Mouse (Mus musculus) adrenal gland, postnatal 4 days (tissue): ENCODE measurements at regions not wholly inside any gene's neighbourhood (a gene's known extent, or its start where the extent isn't known, plus 50 kb on each side); places are given as distances from the start of the nearest gene placed in this dataset.

Experiments
- DNase-seq, 2 experiments: peaks; one replicate each; pipeline ENCODE4 v3.0.0; 2021 to 2022; ENCODE audit warnings: low spot score in 2 of 2, mixed read lengths in 2 of 2

DNA sequence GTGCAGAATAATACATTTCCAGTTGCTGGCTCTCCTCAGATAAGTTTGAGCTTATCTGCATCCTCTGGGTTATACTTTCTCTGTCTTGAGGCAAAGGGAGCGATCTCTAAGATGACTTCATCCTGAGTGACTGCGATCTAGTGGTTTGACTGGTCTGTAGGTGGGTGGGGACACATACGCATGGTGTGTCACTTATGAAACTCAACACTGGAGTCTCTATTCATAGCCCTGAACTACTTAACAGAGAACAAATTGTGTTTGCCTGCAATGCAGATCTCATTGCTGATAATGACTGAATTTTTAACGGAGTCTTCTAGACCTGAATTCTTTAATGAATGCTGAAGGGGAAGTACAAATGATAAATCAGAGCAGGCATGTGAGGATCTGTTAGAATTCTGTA is 244.7 kb upstream of the Msx2 start:
- no peak for DNase-seq

DNA sequence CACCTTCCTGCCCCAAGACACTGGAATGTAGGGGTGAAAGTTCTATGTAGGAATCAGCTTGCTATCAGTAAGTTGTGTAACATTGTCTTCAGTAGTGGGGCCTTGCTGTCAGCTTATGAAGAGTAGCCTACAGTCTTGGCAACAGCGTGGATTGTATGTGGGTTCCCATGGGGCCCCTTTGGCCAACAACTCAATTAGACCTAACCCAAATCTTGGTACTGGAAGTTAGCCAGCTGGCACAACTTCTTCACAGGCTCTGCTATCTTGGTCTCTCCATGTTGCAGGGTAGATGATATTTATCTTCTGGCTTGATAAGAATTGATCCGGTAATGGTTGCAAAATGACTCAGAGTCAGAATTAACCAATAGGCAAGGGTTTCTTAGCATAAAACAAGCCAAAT is 244.2 kb upstream of the Msx2 start:
- no peak for DNase-seq

DNA sequence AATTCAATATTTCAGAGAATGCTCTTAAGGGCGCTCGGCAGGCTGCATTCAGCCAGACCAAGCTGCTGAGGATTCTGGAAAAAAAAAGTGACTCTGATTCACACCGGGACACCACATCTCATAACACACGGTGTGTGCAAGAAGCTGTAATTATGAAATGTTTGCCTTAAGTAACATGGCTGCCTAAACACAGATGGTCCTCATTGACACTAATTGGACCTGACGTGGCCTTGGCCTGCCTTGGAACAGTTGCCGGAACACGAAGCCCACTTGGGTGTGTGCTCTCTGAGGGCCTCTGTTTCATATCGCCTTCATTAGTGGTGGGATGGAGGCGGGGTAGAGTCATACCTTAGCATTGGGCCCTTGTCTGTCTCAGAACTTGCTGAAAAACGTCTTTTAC is 236.2 kb upstream of the Msx2 start:
- no peak for DNase-seq

DNA sequence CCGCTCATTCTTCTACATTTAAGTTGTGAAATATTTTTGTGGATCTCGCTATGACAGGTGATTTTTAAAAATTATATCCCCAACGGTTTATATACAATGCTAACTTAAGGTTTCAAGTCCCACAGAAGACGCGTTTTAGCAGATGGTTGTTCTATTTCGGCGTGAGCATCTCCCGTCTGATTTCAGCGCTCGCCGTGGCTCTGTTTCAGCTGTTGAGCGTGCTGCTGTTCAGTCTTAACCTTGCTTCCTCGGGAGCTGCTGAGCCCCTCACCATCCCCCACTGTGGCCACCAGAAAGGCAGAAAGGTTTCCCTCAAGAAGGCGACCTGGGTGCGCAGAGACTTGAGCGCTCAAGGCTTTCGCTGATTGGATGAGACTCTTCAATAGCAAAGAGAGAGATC is 234.7 kb upstream of the Msx2 start:
- DNase-seq, result no peak

DNA sequence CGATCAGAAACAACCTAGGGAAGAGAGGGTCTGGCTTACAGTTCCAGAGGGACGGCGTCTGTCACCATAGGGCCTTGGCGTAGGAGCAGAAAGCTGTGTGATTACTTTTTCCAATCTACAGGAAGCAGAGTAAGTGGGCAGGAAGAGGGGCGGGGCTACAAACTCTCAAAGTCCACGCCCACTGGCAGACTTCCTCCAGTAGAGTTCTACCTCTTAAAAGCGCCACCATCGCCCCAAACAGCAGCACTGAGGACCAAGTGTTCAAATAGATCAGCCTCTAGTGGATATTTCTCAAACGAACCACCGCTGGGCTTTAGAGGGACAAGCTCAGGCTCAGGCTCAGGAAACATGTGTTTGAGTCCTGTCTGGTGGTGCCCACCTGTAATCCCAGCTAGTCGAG is 231.2 kb upstream of the Msx2 start:
- DNase-seq, result no peak

DNA sequence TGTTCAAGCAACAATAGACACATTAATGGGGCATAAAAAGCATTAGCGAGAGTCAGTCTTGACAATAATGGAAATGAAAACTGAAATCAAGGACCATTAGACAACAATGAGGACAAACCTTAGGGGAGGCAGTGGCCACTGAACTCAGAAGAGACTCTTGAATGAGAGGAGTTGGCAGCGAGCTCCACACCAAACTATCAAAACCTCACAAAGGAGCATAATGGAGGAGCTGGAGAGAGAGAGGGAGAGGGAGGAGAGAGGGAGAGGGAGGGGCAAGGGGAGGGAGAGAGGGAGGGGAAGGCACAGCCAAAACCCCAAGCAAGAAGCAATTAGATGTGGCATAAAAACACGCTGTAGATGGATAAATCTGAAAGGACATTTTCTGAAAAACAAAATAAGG is 227.4 kb upstream of the Msx2 start:
- DNase-seq, result no peak

DNA sequence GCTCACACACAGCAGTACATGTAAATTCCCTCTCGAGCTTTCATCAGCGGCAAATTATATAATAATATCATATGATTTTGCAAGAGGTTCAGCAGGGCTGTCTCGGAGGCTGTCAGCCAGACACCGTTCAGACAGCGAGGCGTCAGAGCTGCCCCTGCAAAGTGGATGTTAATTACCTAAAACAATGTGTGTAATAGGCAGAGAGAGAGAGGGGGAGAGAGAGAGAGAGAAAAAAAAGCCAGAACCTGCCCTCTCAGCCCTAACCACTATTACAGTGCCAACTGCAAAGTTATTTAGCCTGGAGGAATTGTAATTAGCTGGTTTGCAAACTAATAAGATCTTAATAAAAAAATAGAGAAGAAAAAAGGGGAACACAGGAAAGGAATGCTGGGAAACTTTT is 225.1 kb upstream of the Msx2 start:
- no peak for DNase-seq

DNA sequence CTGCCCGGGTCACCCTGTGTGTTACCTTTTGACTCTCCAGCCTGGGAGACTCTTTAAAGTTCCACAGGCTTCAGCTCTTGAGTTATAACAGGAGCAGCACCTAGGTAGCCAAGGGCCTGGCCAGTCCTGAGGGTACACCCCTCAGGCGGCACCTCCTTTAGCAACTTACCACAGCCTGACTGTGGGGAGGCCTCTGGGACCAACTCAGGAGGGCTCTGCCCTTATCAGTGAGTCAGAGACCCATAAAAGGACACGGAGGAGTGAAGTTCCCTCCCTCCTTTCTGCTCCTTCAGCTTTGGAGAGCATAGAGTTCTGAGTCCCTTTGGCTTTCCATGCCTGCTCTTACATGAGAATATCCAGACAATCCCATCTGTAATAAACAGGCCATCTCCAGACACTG is 222.5 kb upstream of the Msx2 start:
- no peak for DNase-seq

DNA sequence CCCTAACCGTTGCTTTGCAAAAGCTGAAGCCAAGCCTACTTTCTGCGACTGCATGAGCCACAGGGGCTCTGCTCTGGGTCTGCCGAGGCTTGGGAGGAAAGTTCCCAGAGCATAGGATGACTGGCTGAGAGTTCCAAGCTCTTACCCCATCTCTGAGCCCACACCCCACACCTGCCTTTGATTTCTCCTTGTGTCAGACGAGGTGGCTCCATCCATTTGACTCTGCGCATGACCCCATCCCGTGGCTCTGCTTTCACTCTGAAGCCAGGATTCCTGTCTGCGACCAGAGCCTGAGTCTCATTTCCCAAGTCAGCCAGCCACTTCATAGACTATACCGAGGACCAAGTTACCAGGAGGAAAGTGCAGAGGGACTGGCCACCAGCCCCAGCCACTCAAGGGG is 216.1 kb upstream of the Msx2 start:
- DNase-seq, result no peak

DNA sequence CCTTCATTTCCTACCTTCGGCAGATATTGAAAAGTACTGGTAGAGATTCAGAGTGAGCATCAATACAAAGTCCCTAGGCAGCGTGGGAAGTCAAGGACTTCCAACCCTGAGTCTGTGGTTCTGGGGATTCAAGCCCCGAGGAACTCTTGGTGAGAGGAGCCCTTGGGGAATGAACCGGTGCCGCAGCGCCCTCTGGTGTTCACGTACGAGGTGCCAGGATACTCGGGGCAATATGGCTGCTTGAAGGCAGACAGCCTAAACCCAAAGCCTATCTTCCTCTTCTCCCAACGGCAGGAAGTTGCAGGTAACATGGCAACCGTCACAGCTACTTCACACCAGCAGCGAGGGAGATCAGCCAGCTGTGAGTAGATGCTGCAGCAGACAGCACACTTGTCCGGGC is 215.6 kb upstream of the Msx2 start:
- peak; percentile 48 to 53 for DNase-seq

DNA sequence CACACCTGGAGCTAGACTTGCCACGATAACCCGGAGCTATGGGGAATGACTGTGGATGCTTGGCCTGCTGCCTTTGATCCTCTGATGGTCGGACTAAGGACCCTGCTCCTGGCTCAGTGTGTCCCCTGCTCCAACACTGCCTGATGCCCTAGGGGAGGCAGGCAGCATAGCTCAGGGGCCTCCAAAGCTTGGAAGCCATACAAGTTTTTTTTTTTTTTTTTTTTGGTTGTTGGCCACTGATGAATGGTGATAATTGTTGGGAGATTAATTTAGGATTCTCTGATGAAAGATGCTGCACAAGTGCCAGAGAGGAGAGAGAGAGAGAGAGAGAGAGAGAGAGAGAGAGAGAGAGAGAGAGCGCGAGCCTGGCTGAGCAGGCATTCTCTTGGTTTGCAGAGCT is 211.6 kb upstream of the Msx2 start:
- no peak for DNase-seq

DNA sequence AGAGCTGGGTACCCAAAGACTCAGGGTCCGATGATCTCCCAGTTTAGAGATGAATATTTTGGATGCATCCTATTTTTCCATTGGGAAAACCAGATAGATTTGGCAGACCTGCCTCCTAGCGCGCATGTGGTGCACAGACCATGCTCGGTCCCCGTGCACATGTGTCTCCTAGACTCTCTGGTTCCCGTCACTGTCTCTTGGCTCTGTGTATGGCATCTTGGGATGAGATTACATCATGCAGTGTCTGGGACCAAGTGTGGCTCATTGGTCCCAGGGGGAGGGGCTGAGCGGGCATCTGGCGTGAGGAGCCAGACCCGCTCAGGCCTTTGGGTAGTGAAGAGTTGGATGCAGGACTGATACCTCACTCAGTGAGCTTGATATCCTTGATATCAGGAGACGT is 204.3 kb upstream of the Msx2 start:
- DNase-seq, result no peak

DNA sequence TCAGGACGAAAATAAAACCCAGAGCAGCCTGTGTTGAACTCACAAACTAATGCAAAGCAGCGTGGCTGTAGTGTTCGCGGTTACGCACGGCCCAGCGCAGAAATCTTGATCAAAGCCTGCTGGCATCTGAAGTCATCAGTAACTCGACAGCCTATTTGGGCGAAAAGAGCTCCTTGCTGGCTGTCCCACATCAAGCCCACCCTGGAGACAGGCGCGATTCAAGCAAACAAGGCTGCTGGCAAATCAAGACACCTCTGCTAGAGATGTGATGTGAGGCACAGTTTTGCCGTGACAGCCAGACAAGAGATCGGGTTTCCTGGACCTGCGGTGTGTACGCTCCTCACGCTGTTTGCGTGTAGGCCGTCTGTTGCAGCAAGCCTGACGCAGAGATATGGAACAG is 197.5 kb upstream of the Msx2 start:
- no peak for DNase-seq

DNA sequence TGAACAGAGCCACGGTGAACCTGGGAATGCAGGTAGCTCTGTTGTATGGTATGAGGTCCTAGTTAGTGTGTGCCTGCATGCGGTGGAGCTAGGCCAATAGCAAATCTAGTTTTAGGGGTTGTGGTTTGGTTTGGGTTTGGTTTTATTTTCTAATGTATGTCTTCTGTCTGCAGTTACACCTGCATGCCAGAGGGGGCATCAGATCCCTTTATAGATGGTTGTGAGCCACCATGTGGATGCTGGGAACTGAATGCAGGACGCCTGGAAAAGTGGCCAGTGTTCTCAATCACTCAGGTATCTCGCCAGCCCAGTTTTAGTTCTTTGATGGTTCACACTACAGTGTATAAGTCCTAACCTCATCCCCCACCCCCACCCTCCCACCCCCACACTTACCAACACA is 194.6 kb upstream of the Msx2 start:
- no peak for DNase-seq

DNA sequence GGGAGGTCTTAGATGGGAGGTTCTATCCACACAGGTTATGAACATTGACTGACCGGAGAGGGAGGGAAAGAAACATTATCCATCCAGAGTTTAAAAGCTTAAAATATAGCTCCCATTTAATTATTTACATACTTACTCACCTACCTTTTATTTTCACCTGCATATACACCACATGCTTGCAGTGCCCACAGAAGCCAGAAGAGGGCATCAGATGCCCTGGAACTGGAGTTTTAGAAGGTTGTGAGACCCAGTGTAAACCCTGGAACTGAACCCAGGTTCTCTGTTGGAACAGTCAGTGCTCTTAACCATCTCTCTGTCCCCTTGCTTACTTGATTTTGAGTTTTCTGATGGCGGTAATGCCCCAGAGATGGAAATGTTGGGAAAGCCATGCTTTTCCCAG is 192.7 kb upstream of the Msx2 start:
- DNase-seq, result no peak

DNA sequence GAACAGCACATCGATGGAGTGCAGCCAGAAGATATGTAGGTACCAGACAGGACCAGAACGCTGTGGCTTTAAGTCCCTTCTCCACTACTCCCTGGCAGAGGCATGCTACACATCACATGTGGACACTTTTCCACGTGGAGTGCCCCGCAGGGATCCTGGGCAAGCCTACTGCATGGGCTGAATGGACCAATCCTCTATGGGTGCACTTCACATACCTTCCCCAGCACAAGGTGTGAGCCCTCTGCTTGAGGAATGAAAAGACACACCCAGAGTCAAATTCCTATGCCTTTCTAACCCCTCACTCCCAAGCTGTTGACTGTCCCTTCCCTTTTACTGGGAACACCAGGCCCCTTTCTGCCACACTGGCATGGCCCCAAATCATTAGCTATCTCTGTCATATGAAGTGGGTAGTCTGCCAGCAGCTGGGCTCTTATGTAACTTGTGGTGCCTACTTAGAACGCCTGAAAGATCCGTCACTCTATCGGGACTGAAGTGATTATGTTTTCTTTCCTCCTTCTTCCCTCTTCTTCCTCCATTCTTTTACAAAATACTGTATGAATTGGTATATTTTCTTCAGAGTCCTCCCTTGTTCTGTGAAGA is 191.9 kb upstream of the Msx2 start:
- no peak for DNase-seq

DNA sequence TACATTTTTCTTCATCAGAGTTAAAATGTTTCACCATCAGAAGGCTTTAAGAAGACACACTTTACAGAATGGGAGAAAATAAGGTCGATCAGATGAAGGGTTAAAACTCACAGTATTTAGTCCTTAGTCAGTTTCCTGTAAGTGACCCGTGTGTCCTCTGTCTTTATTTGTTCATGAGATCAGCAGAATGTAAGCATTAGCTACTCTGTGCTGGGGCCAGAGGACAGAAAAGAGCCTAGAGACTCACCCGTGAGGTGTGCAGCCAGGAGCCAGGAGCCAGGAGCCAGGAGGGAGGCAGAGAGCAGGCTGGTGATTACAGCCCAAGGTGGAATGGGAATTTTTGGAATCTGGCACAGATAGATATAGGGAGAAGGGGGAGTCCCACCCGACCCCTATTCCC is 180.0 kb upstream of the Msx2 start:
- no peak for DNase-seq

DNA sequence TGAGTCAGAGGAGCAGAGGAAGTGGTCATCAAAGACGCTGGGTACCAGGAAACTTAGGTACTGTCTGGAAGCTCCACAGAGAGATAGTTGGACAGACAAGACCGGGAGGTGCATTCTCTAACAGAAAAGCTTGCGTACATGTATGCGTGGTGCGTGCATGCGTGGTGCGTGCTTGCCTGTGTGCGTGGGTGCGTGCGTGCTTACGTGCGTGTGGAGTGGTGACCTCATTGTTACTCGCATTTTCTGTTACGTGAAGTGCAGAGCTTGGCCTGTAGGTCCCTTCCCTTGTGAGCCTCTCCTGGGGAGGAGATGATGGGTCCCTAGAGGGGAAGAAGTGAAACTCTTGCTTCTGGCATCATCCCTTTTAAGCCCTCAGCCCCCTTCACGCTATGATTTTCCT is 175.5 kb upstream of the Msx2 start:
- no peak for DNase-seq

DNA sequence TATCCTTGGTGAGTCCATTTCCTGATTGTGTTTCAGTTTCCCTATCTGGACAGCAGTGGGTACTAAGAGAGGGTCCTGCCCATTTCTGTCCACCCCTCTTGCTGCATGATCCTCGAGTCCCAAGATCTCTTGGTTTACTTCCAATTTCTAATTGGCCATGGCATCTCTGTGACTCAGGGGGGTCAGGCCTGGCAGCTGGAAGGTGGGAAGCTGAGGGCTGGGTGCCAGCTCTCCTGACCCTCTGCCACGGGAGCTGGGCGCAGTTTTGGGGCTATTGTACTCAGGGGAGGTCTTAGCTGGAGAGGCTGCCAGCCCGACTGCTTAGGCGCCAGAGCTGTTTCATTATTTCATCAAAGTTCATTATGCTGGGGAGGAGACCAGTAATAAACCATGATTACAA is 169.7 kb upstream of the Msx2 start:
- no peak for DNase-seq

DNA sequence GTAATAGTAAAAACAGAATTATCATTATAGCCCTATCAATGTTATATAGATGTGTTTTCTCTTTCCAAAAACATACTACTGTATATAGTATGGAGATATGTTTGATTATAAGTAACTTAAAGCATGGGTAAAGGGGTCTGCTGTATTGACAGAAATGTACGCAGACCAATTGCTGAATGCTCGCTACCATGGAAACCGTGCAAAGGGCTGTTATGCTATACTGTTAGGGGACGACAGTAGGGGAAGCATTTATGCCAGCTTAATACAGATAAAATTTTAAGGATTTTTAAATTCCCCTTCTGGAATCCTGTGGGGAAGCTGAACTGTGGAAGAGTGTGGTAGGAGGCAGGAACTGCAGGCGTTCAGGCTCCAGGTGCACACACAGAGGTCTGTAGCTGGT is 166.7 kb upstream of the Msx2 start:
- DNase-seq, result no peak

DNA sequence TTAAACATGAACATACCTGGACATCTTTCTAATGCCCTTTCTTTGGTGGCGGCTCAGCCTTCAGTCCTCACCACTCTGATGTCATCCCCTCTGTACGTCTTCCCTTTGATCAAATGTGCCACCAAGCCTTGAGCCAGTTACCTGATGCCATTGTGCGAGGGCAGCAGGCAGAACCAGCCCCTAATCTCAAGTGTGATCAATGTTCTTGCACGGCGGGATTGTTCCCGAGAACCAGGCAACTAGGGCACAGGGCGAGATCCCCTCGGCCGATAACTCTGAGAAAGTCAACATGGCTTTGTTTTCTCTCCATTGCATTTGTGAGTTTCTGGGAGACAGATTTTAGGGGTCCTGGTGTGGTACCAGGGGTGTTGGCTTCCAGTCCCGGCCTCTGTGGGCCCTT is 166.2 kb upstream of the Msx2 start:
- DNase-seq, result no peak

DNA sequence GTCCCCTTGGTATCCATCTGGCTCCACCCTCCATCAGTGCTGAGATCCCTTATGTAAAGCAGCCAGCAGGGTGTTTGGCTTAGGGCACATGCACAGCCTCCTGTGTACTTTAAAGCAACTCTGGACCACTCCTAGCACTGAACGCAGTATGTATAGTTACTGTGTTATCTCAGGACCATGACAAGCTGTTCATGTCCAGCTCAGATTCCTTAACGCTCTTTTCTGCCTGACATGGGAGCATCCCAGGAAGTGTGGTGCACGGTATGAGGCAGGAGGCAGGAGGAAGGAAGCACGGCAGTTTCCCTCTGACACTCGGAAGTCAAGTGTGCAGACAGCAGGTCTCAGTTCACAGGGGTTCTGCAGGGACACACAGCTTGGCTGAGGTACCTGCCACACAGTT is 163.1 kb upstream of the Msx2 start:
- DNase-seq, result no peak

DNA sequence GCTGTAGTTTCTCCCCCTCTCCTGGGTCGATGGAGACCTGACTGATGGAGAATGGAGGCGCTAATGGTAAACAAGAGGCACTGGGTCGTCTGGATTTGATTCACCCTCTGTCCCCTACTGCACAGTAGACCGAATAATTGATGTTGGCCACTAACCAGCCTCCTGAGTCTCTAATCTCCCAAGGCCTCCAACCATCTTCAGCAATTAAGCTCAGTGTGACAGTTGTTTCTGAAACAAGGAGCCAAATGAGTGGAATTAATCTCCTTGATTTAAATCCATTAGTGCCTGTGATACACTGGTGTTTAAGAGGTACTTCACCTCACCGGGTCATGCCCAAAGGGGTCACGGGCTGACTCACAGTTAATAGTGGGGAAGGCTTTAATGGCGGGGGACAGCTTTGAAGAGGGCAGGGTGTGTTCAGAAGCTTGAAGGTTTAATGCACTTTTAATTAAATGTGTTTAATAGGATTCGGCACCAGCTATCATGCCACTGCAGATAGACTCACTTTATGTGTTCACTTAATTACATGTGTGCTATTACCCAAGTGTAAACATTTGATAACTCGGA is 161.8 kb upstream of the Msx2 start:
- DNase-seq, result no peak

DNA sequence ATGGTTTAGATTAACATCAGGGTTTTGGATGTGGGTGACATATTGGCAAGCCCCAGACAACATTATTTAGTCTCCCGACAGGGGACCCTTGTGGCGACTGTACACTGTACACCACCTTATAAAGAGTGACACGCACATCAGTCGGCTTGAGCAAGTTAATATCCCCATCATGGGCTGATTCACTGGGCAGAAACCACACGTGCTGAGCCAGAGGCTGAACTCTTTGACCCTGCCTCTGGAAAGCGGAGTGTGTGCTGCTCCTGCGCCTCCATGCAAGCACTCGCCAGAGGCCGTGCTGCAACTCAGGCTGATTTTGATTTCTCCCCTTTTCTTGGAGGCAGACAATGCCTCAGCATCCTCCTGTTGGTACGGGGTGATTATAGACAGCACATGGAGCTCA is 125.2 kb upstream of the Msx2 start:
- DNase-seq, result no peak
